Mouse (Mus musculus): ENCODE results near the gene Pomt1.
A peak's percentile ranks its signal among the peaks of the same experiment; 100 is the strongest.

The Pomt1 gene

GRCm38 (mm10) chr2:32235886-32236759, at the start of gene Pomt1:
Pomt1 (plus strand) TSS chr2:32236590.
- peak; percentile 85 to 87 for DNase-seq (ENCODE audit: low spot score in 2 of 2)

GRCm38 (mm10) chr2:32187019-32187551, 49.3 kb upstream of the Pomt1 start:
- DNase-seq (ENCODE audit: low spot score in 2 of 2) = no peak

GRCm38 (mm10) chr2:32187649-32188048, 48.7 kb upstream of the Pomt1 start:
- DNase-seq (ENCODE audit: low spot score in 2 of 2) = no peak

GRCm38 (mm10) chr2:32189060-32189681, 47.2 kb upstream of the Pomt1 start:
- DNase-seq (ENCODE audit: low spot score in 2 of 2) = no peak

GRCm38 (mm10) chr2:32190620-32191019, 45.8 kb upstream of the Pomt1 start:
- DNase-seq (ENCODE audit: low spot score in 2 of 2) = no peak

GRCm38 (mm10) chr2:32191872-32192507, 44.4 kb upstream of the Pomt1 start:
- DNase-seq (ENCODE audit: low spot score in 2 of 2) = no peak

- DNase-seq (ENCODE audit: low spot score in 2 of 2) = no peak
Observed at GRCm38 (mm10) chr2:32198977-32199376, 37.4 kb upstream of the Pomt1 start.

- DNase-seq (ENCODE audit: low spot score in 2 of 2) = no peak
Observed at GRCm38 (mm10) chr2:32200033-32200432, 36.4 kb upstream of the Pomt1 start.

- DNase-seq (ENCODE audit: low spot score in 2 of 2) = no peak
Observed at GRCm38 (mm10) chr2:32200712-32201111, 35.7 kb upstream of the Pomt1 start.

GRCm38 (mm10) chr2:32201527-32201926, 34.9 kb upstream of the Pomt1 start:
- no peak for DNase-seq (ENCODE audit: low spot score in 2 of 2)

GRCm38 (mm10) chr2:32203853-32204252, 32.5 kb upstream of the Pomt1 start:
- DNase-seq (ENCODE audit: low spot score in 2 of 2) = no peak

GRCm38 (mm10) chr2:32207682-32208081, 28.7 kb upstream of the Pomt1 start:
- DNase-seq (ENCODE audit: low spot score in 2 of 2) = no peak

GRCm38 (mm10) chr2:32211689-32212088, 24.7 kb upstream of the Pomt1 start:
- DNase-seq (ENCODE audit: low spot score in 2 of 2) = no peak

GRCm38 (mm10) chr2:32213000-32213399, 23.4 kb upstream of the Pomt1 start:
- DNase-seq (ENCODE audit: low spot score in 2 of 2) = no peak

- no peak for DNase-seq (ENCODE audit: low spot score in 2 of 2)
Observed at GRCm38 (mm10) chr2:32215576-32215975, 20.8 kb upstream of the Pomt1 start.

- no peak for DNase-seq (ENCODE audit: low spot score in 2 of 2)
Observed at GRCm38 (mm10) chr2:32216506-32216905, 19.9 kb upstream of the Pomt1 start.

GRCm38 (mm10) chr2:32217656-32218055, 18.7 kb upstream of the Pomt1 start:
- DNase-seq (ENCODE audit: low spot score in 2 of 2) = no peak

- DNase-seq (ENCODE audit: low spot score in 2 of 2) = no peak
Observed at GRCm38 (mm10) chr2:32218113-32218512, 18.3 kb upstream of the Pomt1 start.

GRCm38 (mm10) chr2:32218541-32219334, 17.7 kb upstream of the Pomt1 start:
- no peak for DNase-seq (ENCODE audit: low spot score in 2 of 2)

GRCm38 (mm10) chr2:32219501-32219900, 16.9 kb upstream of the Pomt1 start:
- DNase-seq (ENCODE audit: low spot score in 2 of 2) = no peak

- no peak for DNase-seq (ENCODE audit: low spot score in 2 of 2)
Observed at GRCm38 (mm10) chr2:32220021-32220420, 16.4 kb upstream of the Pomt1 start.

- DNase-seq (ENCODE audit: low spot score in 2 of 2) = no peak
Observed at GRCm38 (mm10) chr2:32220969-32221368, 15.4 kb upstream of the Pomt1 start.
